Mouse (Mus musculus) thymus, adult 2 months (tissue): ENCODE measurements at regions not wholly inside any gene's neighbourhood (a gene's known extent, or its start where the extent isn't known, plus 50 kb on each side); places are given as distances from the start of the nearest gene placed in this dataset.

Source experiments
- CTCF ChIP-seq: fragments of 200-500 bp; IDR thresholded peaks from 2 replicates; pipeline ENCODE4 v1.5.1; 2012; ENCODE audit warnings: mild to moderate bottlenecking, control low read depth, low read length, moderate library complexity, borderline replicate concordance; ENCODE audit not compliant: control insufficient read depth, poor library complexity, insufficient read depth; ENCODE audit errors: extremely low read depth
- POLR2A ChIP-seq: fragments of 200-500 bp; IDR thresholded peaks from 2 replicates; pipeline ENCODE4 v1.6.1; 2012; ENCODE audit warnings: mild to moderate bottlenecking, low read length, control low read depth, moderate library complexity; ENCODE audit not compliant: control insufficient read depth, poor library complexity, insufficient read depth; ENCODE audit errors: extremely low read depth

- TF ChIP-seq CTCF, result no peak
- no peak for TF ChIP-seq POLR2A
These were observed 473.1 kb upstream of the Zmiz1 start for GRCm38 (mm10) chr14:24985806-24986359.
